12 mouse cellular contexts compared by ENCODE assay signal in the genomic region with DNA sequence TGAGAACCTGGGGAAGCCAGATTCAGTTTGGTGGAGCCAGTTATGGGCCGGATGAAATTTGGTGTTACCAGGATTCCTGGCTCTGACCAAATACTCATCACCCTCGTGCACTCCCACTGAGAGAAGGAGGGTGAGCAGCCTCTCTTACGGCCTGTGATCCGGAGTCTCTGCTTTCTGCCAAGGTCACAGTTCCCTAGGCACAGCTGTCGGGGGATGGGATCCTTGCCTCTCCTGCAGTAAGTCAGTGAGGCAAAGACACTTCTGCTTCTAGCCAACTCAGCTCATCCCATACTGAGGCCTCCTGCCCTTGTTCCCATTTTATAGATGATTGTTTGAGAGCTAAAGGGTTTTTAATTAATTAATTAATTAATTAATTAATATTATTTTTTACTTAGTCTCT. TPM values are rescaled to one million over a fixed set of nuclear protein-coding genes. Genes with fewer than 3 reads are reported as not detected.
"Had no signal": no experiment of that assay in that cellular context is flagged by ENCODE, and none has a peak within 500 bp of the region (broad histone marks: within the 10 kb centered on the region; RNA-seq: fewer than 3 reads in every experiment).

No protein-coding gene starts in this region.

- H3K4me1 ChIP-seq: liver, embryonic 13.5 days; lung, embryonic 15.5 days; midbrain, embryonic 12.5 days had no signal

- H3K9ac ChIP-seq: limb, embryonic 12.5 days; liver, embryonic 13.5 days; liver, postnatal 0 days; lung, embryonic 15.5 days; midbrain, embryonic 12.5 days had no signal

- H3K9me3 ChIP-seq: limb, embryonic 12.5 days; liver, embryonic 13.5 days; lung, embryonic 15.5 days; midbrain, embryonic 12.5 days had no signal

- H3K4me2 ChIP-seq: limb, embryonic 12.5 days; liver, embryonic 13.5 days; lung, embryonic 15.5 days; midbrain, embryonic 12.5 days had no signal

- H3K27ac ChIP-seq: layer of hippocampus, adult 2 months; limb, embryonic 12.5 days; liver, embryonic 13.5 days; lung, embryonic 15.5 days; midbrain, embryonic 12.5 days had no signal

- ATAC-seq: inflammation-experienced regulatory T-cells, adult 6 months; intestine, postnatal 0 days; liver, postnatal 0 days had no signal

- H3K27me3 ChIP-seq: limb, embryonic 12.5 days; liver, embryonic 13.5 days; lung, embryonic 15.5 days had no signal

- DNase-seq: liver; liver, embryonic 13.5 days; liver, postnatal 0 days; lung, postnatal 14 days; thymus, adult 2 months; thymus, postnatal 25 days had no signal

- H3K4me3 ChIP-seq: layer of hippocampus, adult 2 months; limb, embryonic 12.5 days; liver, embryonic 13.5 days; lung, embryonic 15.5 days; midbrain, embryonic 12.5 days had no signal

- H3K36me3 ChIP-seq: limb, embryonic 12.5 days; liver, embryonic 13.5 days; lung, embryonic 15.5 days; midbrain, embryonic 12.5 days had no signal

RNA-seq across cellular contexts. Expression of gene Mylk, which starts 13.2 kb away (rescaled TPM):
- polyA plus RNA-seq: inflammation-experienced regulatory T-cells, adult 6 months had no signal
